Mouse (Mus musculus): ENCODE results near the gene Tspan18. TPM values are rescaled to one million over a fixed set of nuclear protein-coding genes. Genes with fewer than 3 reads are reported as not detected.

Tspan18 gene
- total and polyA plus RNA-seq, 3 experiments = 0.38 TPM; not detected in 2

DNA sequence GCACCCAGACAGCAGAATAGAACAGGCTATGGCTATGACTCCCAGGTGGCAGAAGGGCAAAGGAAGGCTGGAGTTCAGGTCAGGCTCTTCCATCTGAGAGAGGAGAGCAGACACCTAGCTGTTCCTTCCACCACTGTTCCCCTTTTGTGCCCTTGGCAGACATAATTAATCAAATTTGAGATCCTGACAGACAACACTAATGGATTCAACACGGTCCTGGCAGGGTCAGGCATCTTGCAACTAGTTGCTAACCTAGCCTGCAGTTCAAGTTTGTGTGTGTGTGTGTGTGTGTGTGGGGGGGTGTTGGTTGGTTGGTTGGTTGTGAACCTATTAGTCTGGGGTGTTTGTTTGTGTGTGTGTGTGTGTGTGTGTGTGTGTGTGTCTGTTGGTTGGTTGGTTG lies 131.5 kb downstream of the Tspan18 start:
- peaks cover 11 to 21% of the 10 kb centered on the region in 2 experiments for H3K4me1 ChIP-seq (ENCODE audit: control insufficient read depth in 1 of 2, insufficient read depth in 2 of 2)

DNA sequence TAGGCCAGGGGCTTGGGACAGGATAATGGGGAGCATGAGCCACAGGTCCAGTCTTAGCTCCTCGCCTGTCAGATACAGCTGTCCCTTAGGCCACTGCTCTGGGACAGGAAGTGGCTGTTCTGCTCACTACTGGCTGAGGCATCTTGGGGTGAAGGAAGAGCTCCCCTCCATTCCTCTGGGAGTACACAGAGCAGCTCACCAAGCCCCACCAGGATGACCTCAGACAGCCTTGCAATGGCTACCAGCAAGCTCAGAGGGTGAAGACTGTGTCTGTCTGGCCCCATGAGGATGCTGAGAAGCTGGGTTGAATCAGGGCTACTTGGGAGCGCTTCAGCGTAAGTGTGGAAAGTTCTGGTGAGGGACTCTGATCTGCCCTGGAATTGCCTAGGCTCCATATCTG lies 132.3 kb downstream of the Tspan18 start:
- H3K36me3 ChIP-seq (replicated peaks in 1 of 2; ENCODE audit: control insufficient read depth in 1 of 2, insufficient read depth in 1 of 2, low read length in 1 of 2) = peaks cover 0 to 4% of the 10 kb centered on the region in 2 experiments
- no peak for TF ChIP-seq SMC3 (IDR thresholded peaks at IDR 0.05; ENCODE audit: low read depth, low read length)
- TF ChIP-seq BHLHE40 (IDR thresholded peaks at IDR 0.05; ENCODE audit: low read depth, low read length) = no peak
- no peak overlapping the region for H3K4me2 ChIP-seq (ENCODE audit: insufficient read depth, low read depth, poor library complexity, severe bottlenecking)
- H3K9me3 ChIP-seq (replicated peaks; ENCODE audit: low read length) = no peaks in the 10 kb centered on the region
- in situ Hi-C loops (cut with MboI; ENCODE audit: low pct_ligation_motif_present, low pct_unique_long_range_greater_than_20kb, low sequenced_read_pairs) (loop anchor here (25.0 kb wide), 1 partner anchor 560 kb away; no protein-coding TSS in a partner anchor), dilution Hi-C loops (cut with MboI; ENCODE audit: extremely low pct_ligation_motif_present, extremely low pct_unique_long_range_greater_than_20kb, low sequenced_read_pairs) (no loop called here)
- no peak overlapping the region for H3K9ac ChIP-seq (ENCODE audit: insufficient read depth, low read depth)
- H3K27ac ChIP-seq (ENCODE audit: insufficient read depth, low read depth) = no peak overlapping the region
- no peak for DNase-seq (ENCODE audit: extremely low read depth)
- H3K4me1 ChIP-seq (ENCODE audit: control insufficient read depth in 1 of 2, insufficient read depth in 2 of 2) = peaks cover 11 to 21% of the 10 kb centered on the region in 2 experiments
- H3K79me2 ChIP-seq (replicated peaks; ENCODE audit: control insufficient read depth, extremely low read depth, insufficient read depth, poor library complexity, severe bottlenecking) = no peaks in the 10 kb centered on the region
- peaks cover 78% of the 10 kb centered on the region for H3K27me3 ChIP-seq (replicated peaks)
- H3K4me3 ChIP-seq (replicated peaks in 1 of 3; ENCODE audit: low read depth in 2 of 3, low read length in 2 of 3, poor library complexity in 1 of 3) = no peak overlapping the region

More for the DNA sequence above, 131.5 kb downstream of the Tspan18 start:
- Histone ChIP-seq H3K9ac (ENCODE audit: insufficient read depth, low read depth) (no peak overlapping the region), H3K36me3 (replicated peaks in 1 of 2; ENCODE audit: control insufficient read depth in 1 of 2, insufficient read depth in 1 of 2, low read length in 1 of 2) (peaks cover 0 to 4% of the 10 kb centered on the region in 2 experiments), H3K4me2 (ENCODE audit: insufficient read depth, low read depth, poor library complexity, severe bottlenecking) (no peak overlapping the region), H3K79me2 (replicated peaks; ENCODE audit: control insufficient read depth, extremely low read depth, insufficient read depth, poor library complexity, severe bottlenecking) (no peaks in the 10 kb centered on the region), H3K4me3 (replicated peaks in 1 of 3; ENCODE audit: low read depth in 2 of 3, low read length in 2 of 3, poor library complexity in 1 of 3) (no peak overlapping the region), H3K27me3 (replicated peaks) (peaks cover 78% of the 10 kb centered on the region), H3K9me3 (replicated peaks; ENCODE audit: low read length) (no peaks in the 10 kb centered on the region), H3K27ac (ENCODE audit: insufficient read depth, low read depth) (no peak overlapping the region)
- dilution Hi-C loops (cut with MboI; ENCODE audit: extremely low pct_ligation_motif_present, extremely low pct_unique_long_range_greater_than_20kb, low sequenced_read_pairs) = no loop called here
- no peak for TF ChIP-seq ELF1 (IDR thresholded peaks at IDR 0.05; ENCODE audit: low read depth, low read length)
- no peak for TF ChIP-seq KAT2A (IDR thresholded peaks at IDR 0.05; ENCODE audit: insufficient replicate concordance, low read length)
- no peak for TF ChIP-seq EP300 (IDR thresholded peaks at IDR 0.05; ENCODE audit: low read length)
- TF ChIP-seq SMC3 (IDR thresholded peaks at IDR 0.05; ENCODE audit: low read depth, low read length) = no peak
- TF ChIP-seq NELFE (IDR thresholded peaks at IDR 0.05; ENCODE audit: low read depth, low read length) = no peak
- TF ChIP-seq RAD21 (IDR thresholded peaks at IDR 0.05; ENCODE audit: low read depth, low read length) = no peak
- TF ChIP-seq MAX (IDR thresholded peaks at IDR 0.05; ENCODE audit: low read length) = no peak
- TF ChIP-seq MEF2A (IDR thresholded peaks at IDR 0.05; ENCODE audit: borderline replicate concordance, low read depth, low read length) = no peak
- no peak for DNase-seq (ENCODE audit: extremely low read depth)
- in situ Hi-C loops (cut with MboI; ENCODE audit: low pct_ligation_motif_present, low pct_unique_long_range_greater_than_20kb, low sequenced_read_pairs) = loop anchor here (25.0 kb wide), 1 partner anchor 560 kb away; no protein-coding TSS in a partner anchor

DNA sequence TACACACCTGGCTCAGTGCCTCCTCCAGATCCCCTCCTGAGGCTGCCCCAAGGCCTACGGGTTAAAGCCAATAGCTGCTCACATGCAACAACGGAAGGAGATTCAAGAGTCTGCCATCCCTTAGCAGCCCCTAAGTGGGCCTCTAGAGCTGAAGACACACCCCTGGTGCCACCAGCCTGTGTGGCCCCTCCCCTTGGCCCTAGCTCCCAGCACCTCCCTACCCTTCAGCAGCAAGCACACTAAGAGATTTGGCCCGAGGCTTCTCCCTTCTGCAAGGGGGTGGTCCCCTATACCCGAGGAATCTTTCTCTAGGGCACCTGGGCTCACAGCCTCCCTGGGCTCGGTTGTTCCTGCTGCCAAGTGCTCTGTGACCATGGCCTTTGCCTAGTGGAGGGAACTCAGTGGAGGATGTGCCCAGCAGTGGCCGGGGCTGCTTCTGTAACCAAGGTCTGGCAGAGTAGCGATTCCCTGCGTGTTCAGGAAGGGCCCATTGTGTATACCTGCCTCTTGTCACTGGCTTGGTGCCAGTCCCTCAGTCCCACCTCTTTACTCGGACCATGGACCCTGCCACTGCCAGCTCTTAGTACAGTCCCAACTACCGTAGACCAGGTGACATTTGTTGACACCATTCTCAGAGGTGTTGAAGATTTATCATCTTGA lies 133.5 kb downstream of the Tspan18 start:
- Histone ChIP-seq H3K9ac (ENCODE audit: insufficient read depth, low read depth) (no peak overlapping the region), H3K4me1 (ENCODE audit: control insufficient read depth in 1 of 2, insufficient read depth in 2 of 2) (peaks cover 11 to 24% of the 10 kb centered on the region in 2 experiments), H3K27ac (ENCODE audit: insufficient read depth, low read depth) (0 out of 2 replicates have a peak overlapping the region, but pooled peaks have one; percentile 65), H3K79me2 (replicated peaks; ENCODE audit: control insufficient read depth, extremely low read depth, insufficient read depth, poor library complexity, severe bottlenecking) (no peaks in the 10 kb centered on the region), H3K36me3 (replicated peaks in 1 of 2; ENCODE audit: control insufficient read depth in 1 of 2, insufficient read depth in 1 of 2, low read length in 1 of 2) (peaks cover 0 to 4% of the 10 kb centered on the region in 2 experiments), H3K4me2 (ENCODE audit: insufficient read depth, low read depth, poor library complexity, severe bottlenecking) (no peak overlapping the region), H3K27me3 (replicated peaks) (peaks cover 79% of the 10 kb centered on the region), H3K4me3 (replicated peaks in 1 of 3; ENCODE audit: low read depth in 2 of 3, low read length in 2 of 3, poor library complexity in 1 of 3) (peak overlapping the region in 1 of 3 experiments; percentile 12), H3K9me3 (replicated peaks; ENCODE audit: low read length) (no peaks in the 10 kb centered on the region)
- TF ChIP-seq BHLHE40 (IDR thresholded peaks at IDR 0.05; ENCODE audit: low read depth, low read length) (no peak), HCFC1 (IDR thresholded peaks at IDR 0.05; ENCODE audit: low read depth, low read length) (no peak)
- in situ Hi-C loops (cut with MboI; ENCODE audit: low pct_ligation_motif_present, low pct_unique_long_range_greater_than_20kb, low sequenced_read_pairs) (loop anchor here (25.0 kb wide), 1 partner anchor 561 kb away; no protein-coding TSS in a partner anchor), dilution Hi-C loops (cut with MboI; ENCODE audit: extremely low pct_ligation_motif_present, extremely low pct_unique_long_range_greater_than_20kb, low sequenced_read_pairs) (no loop called here)
- no peak for DNase-seq (ENCODE audit: extremely low read depth)

All from CH12.LX (cell line).